ENCODE assay signal across 8 mouse cellular contexts in the genomic region with DNA sequence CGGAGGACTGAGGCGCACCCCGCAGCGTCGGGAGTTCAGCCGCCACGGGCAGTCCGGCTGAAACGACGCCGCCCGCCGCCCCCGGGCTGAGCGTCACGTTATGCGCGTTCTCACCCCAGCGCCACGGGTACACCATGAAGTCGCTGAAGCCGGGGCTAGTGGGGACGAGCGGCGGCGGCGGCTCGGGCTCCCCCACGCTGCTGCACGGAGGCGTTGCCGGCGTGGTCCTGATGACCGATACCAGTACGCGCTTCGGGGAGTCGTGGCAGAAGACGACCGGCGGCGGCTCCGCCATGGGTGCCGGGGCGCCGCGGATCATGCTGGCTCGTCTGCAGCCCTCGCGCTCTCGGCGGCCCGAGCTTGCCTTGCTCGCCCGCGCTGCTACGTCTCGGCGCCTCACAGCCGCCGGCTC. TPM values are rescaled to one million over a fixed set of nuclear protein-coding genes. Genes with fewer than 3 reads are reported as not detected.
DNase-seq lines count a peak whose midpoint lies in the region; ATAC-seq and TF ChIP-seq lines count a peak whose summit lies in the region.

No protein-coding gene starts in this region.

- H3K9ac ChIP-seq in embryonic facial prominence, embryonic 13.5 days: peak overlapping the region; percentile 83
- peak overlapping the region; percentile 62 for H3K9ac ChIP-seq in hindbrain, postnatal 0 days (replicated peaks; ENCODE audit: low read length)

- under 1% methylated on average over 58 of the region's 61 CpGs for WGBS in embryonic facial prominence, embryonic 13.5 days
- WGBS in hindbrain, postnatal 0 days: under 1% methylated on average over 60 of the region's 61 CpGs

- H3K27ac ChIP-seq in embryonic facial prominence, embryonic 13.5 days: peak overlapping the region; percentile 91
- H3K27ac ChIP-seq in hindbrain, postnatal 0 days: peak overlapping the region; percentile 77

- H3K9me3 ChIP-seq in embryonic facial prominence, embryonic 13.5 days: no peaks in the 10 kb centered on the region
- no peaks in the 10 kb centered on the region for H3K9me3 ChIP-seq in hindbrain, postnatal 0 days (ENCODE audit: low read length)

- H3K4me2 ChIP-seq in embryonic facial prominence, embryonic 13.5 days: peak overlapping the region; percentile 87
- peak overlapping the region; percentile 69 for H3K4me2 ChIP-seq in hindbrain, postnatal 0 days (ENCODE audit: low read depth, low read length)

- H3K4me3 ChIP-seq in embryonic facial prominence, embryonic 13.5 days: peak overlapping the region; percentile 90
- peak overlapping the region; percentile 88 for H3K4me3 ChIP-seq in hindbrain, postnatal 0 days (ENCODE audit: low read length)

- H3K27me3 ChIP-seq in embryonic facial prominence, embryonic 13.5 days: no peaks in the 10 kb centered on the region
- no peaks in the 10 kb centered on the region for H3K27me3 ChIP-seq in hindbrain, postnatal 0 days (ENCODE audit: insufficient read depth, low read length)

- TF ChIP-seq CTCF in hindbrain, postnatal 0 days (IDR thresholded peaks at IDR 0.05; ENCODE audit: low read depth): no peak

- peak; percentile 22; the same call in 1 of the 2 replicates for ATAC-seq in embryonic facial prominence, embryonic 13.5 days (ENCODE audit: insufficient number of reproducible peaks, insufficient read depth, low FRiP score, low TSS enrichment, low read depth)
- peak; percentile 52 for ATAC-seq in hindbrain, postnatal 0 days

- no peaks in the 10 kb centered on the region for H3K36me3 ChIP-seq in embryonic facial prominence, embryonic 13.5 days
- H3K36me3 ChIP-seq in hindbrain, postnatal 0 days (ENCODE audit: insufficient read depth, low read length): no peaks in the 10 kb centered on the region

- DNase-seq in gastrocnemius, postnatal 4 days (ENCODE audit: low spot score in 2 of 2): peak; percentile 40 to 57
- DNase-seq in gastrocnemius, adult 18-20 months (ENCODE audit: low spot score): no peak
- DNase-seq in 3T3-L1 (ENCODE audit: low read depth, low spot score): peak; percentile 22
- DNase-seq in hindbrain, postnatal 0 days (ENCODE audit: low spot score): peak; percentile 54
- peak; percentile 33 for DNase-seq in mesoderm, embryonic 11.5 days (ENCODE audit: low read depth, low spot score)
- DNase-seq in ovary, adult 18-20 months (ENCODE audit: low spot score): no peak
- no peak for DNase-seq in kidney, postnatal 10 days

- peaks cover 32% of the 10 kb centered on the region for H3K4me1 ChIP-seq in embryonic facial prominence, embryonic 13.5 days
- no peaks in the 10 kb centered on the region for H3K4me1 ChIP-seq in hindbrain, postnatal 0 days (ENCODE audit: insufficient read depth, low read length)

RNA-seq across cellular contexts. Expression of a gene that starts 0.3 kb away (rescaled TPM):
- 10 to 100 TPM; 15.8 to 17.8 TPM for total RNA-seq in gastrocnemius, postnatal 4 days (2021)
- total RNA-seq in gastrocnemius, adult 18-20 months (2021): 10 to 100 TPM; 33.2 to 34.5 TPM
- 15.6 and 18.7 TPM in 2 replicates for polyA plus RNA-seq in embryonic facial prominence, embryonic 13.5 days (2015; fragmentation: Nextera tagmentation; extraction: Ambion mirVana)
- 15.3 and 17.0 TPM in 2 replicates for total RNA-seq in hindbrain, postnatal 0 days (2014; rRNA removed)
- 6.7 and 6.9 TPM in 2 replicates for polyA plus RNA-seq in hindbrain, postnatal 0 days (2015; fragmentation: Nextera tagmentation; extraction: Ambion mirVana)

RNA-seq across cellular contexts. Expression of a gene that starts 8.9 kb away (rescaled TPM):
- total RNA-seq in gastrocnemius, postnatal 4 days (2021): 10 to 100 TPM; 27.3 to 30.9 TPM
- total RNA-seq in gastrocnemius, adult 18-20 months (2021): 10 to 100 TPM; 25.1 to 28.4 TPM
- 25.2 and 25.5 TPM in 2 replicates for polyA plus RNA-seq in embryonic facial prominence, embryonic 13.5 days (2015; fragmentation: Nextera tagmentation; extraction: Ambion mirVana)
- total RNA-seq in hindbrain, postnatal 0 days (2014; rRNA removed): 47.1 and 64.6 TPM in 2 replicates
- polyA plus RNA-seq in hindbrain, postnatal 0 days (2015; fragmentation: Nextera tagmentation; extraction: Ambion mirVana): 63.4 and 65.6 TPM in 2 replicates

RNA-seq across cellular contexts. Expression of a gene that starts 23.5 kb away (rescaled TPM):
- total RNA-seq in gastrocnemius, postnatal 4 days (2021): 1 to 10 TPM; 3.1 to 3.3 TPM
- under 1 TPM; 0.50 to 0.66 TPM for total RNA-seq in gastrocnemius, adult 18-20 months (2021)
- polyA plus RNA-seq in embryonic facial prominence, embryonic 13.5 days (2015; fragmentation: Nextera tagmentation; extraction: Ambion mirVana): 3.4 and 5.7 TPM in 2 replicates
- 0.83 and 0.89 TPM in 2 replicates for total RNA-seq in hindbrain, postnatal 0 days (2014; rRNA removed)
- polyA plus RNA-seq in hindbrain, postnatal 0 days (2015; fragmentation: Nextera tagmentation; extraction: Ambion mirVana): 1.5 and 3.4 TPM in 2 replicates

Comparison
In these comparisons a context has a peak if more than half of its experiments do, and no peak if none do; other contexts are left out.
1. DNase-seq: peak in gastrocnemius, postnatal 4 days (2 of 2), 3T3-L1 (single experiment), hindbrain, postnatal 0 days (single experiment) and mesoderm, embryonic 11.5 days (single experiment); none in gastrocnemius, adult 18-20 months (single experiment), ovary, adult 18-20 months (single experiment) and kidney, postnatal 10 days (single experiment).